Mouse (Mus musculus): ENCODE measurements around the gene Gm2381.
"Not testable (repeated sequence)": the region's sequence is repeated elsewhere in the genome, so short reads cannot be mapped to it uniquely, and the experiment has no call there.

The Gm2381 gene

GRCm38 (mm10) chr7:42866801-42867458 lies at the start of gene Gm2381:
Gm2381 (minus strand) TSS chr7:42867234.
- CTCF ChIA-PET: not testable (repeated sequence)

- CTCF ChIA-PET: not testable (repeated sequence)
Observed at GRCm38 (mm10) chr7:42898067-42898466, 31.0 kb upstream of the Gm2381 start.

GRCm38 (mm10) chr7:42878090-42878489 lies 11.1 kb upstream of the Gm2381 start:
- CTCF ChIA-PET: no interaction called here

- CTCF ChIA-PET: not testable (repeated sequence)
Observed at GRCm38 (mm10) chr7:42838366-42838765, 28.7 kb downstream of the Gm2381 start.

GRCm38 (mm10) chr7:42832221-42832620 lies 34.8 kb downstream of the Gm2381 start:
- CTCF ChIA-PET: no interaction called here

- CTCF ChIA-PET: not testable (repeated sequence)
Observed at GRCm38 (mm10) chr7:42793425-42793824, 73.6 kb downstream of the Gm2381 start, which contains the start of gene Vmn2r62. Vmn2r62 (minus strand) TSS chr7:42793525.

Data from spleen, embryonic (tissue).